Mouse (Mus musculus) thymus, postnatal 4 days (tissue): ENCODE data around the gene Vax1.

Source experiments
- DNase-seq: peaks from one replicate; pipeline ENCODE4 v3.0.0; 2021

Vax1 gene

GRCm38 (mm10) chr19:59169936-59170765, at the start of gene Vax1:
Vax1 (minus strand) TSS chr19:59170056.
- DNase-seq = no peak

- DNase-seq = no peak
Measured at GRCm38 (mm10) chr19:59218991-59219390, 49.1 kb upstream of the Vax1 start, which contains the start of gene Kcnk18. Kcnk18 (plus strand) TSS chr19:59219214.

- no peak for DNase-seq
Measured at GRCm38 (mm10) chr19:59216891-59217290, 47.0 kb upstream of the Vax1 start.

- DNase-seq = no peak
Measured at GRCm38 (mm10) chr19:59208986-59209385, 39.1 kb upstream of the Vax1 start.

- peak; percentile 78 for DNase-seq
Measured at GRCm38 (mm10) chr19:59208475-59208874, 38.6 kb upstream of the Vax1 start.

- DNase-seq = peak; percentile 88
Measured at GRCm38 (mm10) chr19:59198161-59198560, 28.3 kb upstream of the Vax1 start.

GRCm38 (mm10) chr19:59196111-59196666, 26.3 kb upstream of the Vax1 start:
- peak; percentile 67 for DNase-seq

- DNase-seq = no peak
Measured at GRCm38 (mm10) chr19:59195181-59195770, 25.4 kb upstream of the Vax1 start.

- DNase-seq = peak; percentile 22
Measured at GRCm38 (mm10) chr19:59193986-59194820, 24.3 kb upstream of the Vax1 start.

GRCm38 (mm10) chr19:59193456-59193855, 23.6 kb upstream of the Vax1 start:
- no peak for DNase-seq

- no peak for DNase-seq
Measured at GRCm38 (mm10) chr19:59192491-59192890, 22.6 kb upstream of the Vax1 start.

- no peak for DNase-seq
Measured at GRCm38 (mm10) chr19:59191123-59191505, 21.3 kb upstream of the Vax1 start.

- no peak for DNase-seq
Measured at GRCm38 (mm10) chr19:59190431-59191122, 20.7 kb upstream of the Vax1 start.

GRCm38 (mm10) chr19:59188981-59189380, 19.1 kb upstream of the Vax1 start:
- no peak for DNase-seq

- no peak for DNase-seq
Measured at GRCm38 (mm10) chr19:59184000-59184399, 14.1 kb upstream of the Vax1 start.

- no peak for DNase-seq
Measured at GRCm38 (mm10) chr19:59173341-59174015, 3.6 kb upstream of the Vax1 start.

- DNase-seq = no peak
Measured at GRCm38 (mm10) chr19:59172781-59173180, 2.9 kb upstream of the Vax1 start.

- DNase-seq = no peak
Measured at GRCm38 (mm10) chr19:59171871-59172245, 2.0 kb upstream of the Vax1 start.

GRCm38 (mm10) chr19:59171151-59171870, 1.5 kb upstream of the Vax1 start:
- no peak for DNase-seq

GRCm38 (mm10) chr19:59170766-59171095, 875 bp upstream of the Vax1 start:
- DNase-seq = no peak
